Mouse (Mus musculus) splenic B cell, adult 2 months (primary cell): Measurements from ENCODE around the gene Zranb3.

ENCODE experiments used
- DNase-seq: peaks from one replicate; pipeline ENCODE4 v3.0.0-alpha.2; 2011; ENCODE audit warnings: low read depth, low spot score
- H3K27me3 ChIP-seq: 2 replicates; pipeline ENCODE4 v1.6.1; 2012; ENCODE audit warnings: mild to moderate bottlenecking, low read length, moderate library complexity, mixed read lengths; ENCODE audit not compliant: control insufficient read depth, poor library complexity, insufficient read depth, severe bottlenecking
- H3K36me3 ChIP-seq: 2 replicates; pipeline ENCODE4 v1.6.1; 2012; ENCODE audit warnings: mild to moderate bottlenecking, low read length, moderate library complexity, mixed read lengths; ENCODE audit not compliant: control insufficient read depth, poor library complexity, insufficient read depth, severe bottlenecking

Zranb3 gene

DNA sequence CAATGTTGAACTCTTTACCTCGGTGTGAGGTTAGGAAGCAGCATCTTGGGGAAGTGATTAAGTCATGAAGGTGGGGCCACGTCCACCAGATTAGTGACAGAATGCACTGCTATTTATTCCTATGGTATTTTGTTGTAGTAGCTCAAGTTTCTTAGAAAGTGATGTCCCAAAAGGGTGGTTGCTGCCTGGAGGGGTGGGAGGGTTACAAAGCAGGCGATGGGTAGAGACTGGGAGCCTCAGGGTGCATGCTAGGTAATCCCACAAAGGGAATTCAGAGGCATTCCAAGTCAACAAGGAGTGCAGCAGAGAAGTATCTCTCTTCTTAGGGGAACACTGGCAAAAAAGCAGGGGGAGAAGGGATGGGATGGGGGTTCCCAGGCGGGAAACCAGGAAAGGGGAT, 113.5 kb downstream of the Zranb3 start:
- DNase-seq, result no peak
- H3K27me3 ChIP-seq, result no peaks in the 10 kb centered on the region

DNA sequence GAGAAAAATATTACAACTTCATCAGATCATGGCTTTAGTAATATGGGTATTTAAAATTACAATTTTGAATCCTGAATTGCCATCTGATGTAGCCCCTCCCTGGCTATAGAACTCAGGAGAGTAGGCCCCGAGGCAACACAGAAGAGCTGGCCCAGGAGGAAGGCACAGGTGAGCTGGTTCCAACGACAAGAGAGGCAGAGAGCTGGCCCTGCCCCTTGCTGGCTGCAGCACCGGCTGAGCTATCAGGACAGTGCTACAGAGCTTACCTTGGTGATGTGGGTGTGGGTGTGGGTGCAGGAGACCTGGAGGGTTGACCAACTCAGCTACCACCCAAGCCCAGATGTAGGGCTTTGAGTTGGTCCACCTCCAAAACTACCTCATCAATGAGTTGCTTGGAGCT, 114.6 kb downstream of the Zranb3 start:
- Histone ChIP-seq H3K36me3 (no peaks in the 10 kb centered on the region), H3K27me3 (no peaks in the 10 kb centered on the region)
- no peak for DNase-seq

More for the DNA sequence above, 113.5 kb downstream of the Zranb3 start:
- no peaks in the 10 kb centered on the region for H3K36me3 ChIP-seq

DNA sequence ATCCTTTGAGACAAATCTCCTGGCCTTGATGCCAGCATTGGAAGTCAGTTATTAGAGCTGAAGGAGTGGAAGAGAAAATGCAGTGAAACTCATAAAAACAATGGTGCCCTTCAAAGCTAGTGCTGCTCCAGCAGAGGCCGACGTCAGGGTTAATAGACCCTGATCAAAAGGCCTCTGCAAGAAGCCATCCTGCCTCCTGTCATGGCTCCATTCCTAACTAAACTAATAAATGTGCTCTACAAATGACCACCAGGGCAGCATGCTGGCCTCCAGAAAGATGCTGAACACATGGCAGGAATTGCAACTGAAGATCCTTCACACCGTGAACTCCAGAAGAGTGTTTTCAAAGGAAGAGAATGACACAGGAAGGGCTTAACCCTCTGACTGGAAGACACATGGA, 117.5 kb downstream of the Zranb3 start:
- DNase-seq, result no peak
- Histone ChIP-seq H3K27me3 (no peaks in the 10 kb centered on the region), H3K36me3 (no peaks in the 10 kb centered on the region)

- no peaks in the 10 kb centered on the region for H3K36me3 ChIP-seq
These were observed 119.4 kb downstream of the Zranb3 start for GRCm38 (mm10) chr1:127983274-127983993.

DNA sequence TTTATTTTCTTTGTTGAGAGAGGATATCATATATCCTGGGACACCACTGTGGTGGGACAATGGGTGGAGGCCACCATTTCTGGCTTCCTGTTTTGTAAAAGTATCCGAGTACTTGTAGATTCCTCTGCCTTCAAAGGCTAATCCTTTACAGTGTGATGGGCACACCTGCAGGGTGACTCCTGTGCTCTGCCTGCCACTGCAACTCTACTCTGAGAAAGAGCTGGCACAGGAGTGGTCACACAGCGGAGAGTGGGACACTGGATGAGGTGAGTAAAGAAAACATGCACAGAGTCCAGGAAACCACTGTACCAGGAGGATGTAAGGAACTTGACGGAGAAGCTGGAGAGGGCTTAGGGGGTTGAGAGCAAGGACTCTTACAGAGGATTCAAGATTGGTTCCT, 120.6 kb downstream of the Zranb3 start:
- no peaks in the 10 kb centered on the region for H3K36me3 ChIP-seq
- DNase-seq, result no peak
- H3K27me3 ChIP-seq, result no peaks in the 10 kb centered on the region

More at GRCm38 (mm10) chr1:127983274-127983993, 119.4 kb downstream of the Zranb3 start:
- no peak for DNase-seq
- H3K27me3 ChIP-seq, result no peaks in the 10 kb centered on the region

DNA sequence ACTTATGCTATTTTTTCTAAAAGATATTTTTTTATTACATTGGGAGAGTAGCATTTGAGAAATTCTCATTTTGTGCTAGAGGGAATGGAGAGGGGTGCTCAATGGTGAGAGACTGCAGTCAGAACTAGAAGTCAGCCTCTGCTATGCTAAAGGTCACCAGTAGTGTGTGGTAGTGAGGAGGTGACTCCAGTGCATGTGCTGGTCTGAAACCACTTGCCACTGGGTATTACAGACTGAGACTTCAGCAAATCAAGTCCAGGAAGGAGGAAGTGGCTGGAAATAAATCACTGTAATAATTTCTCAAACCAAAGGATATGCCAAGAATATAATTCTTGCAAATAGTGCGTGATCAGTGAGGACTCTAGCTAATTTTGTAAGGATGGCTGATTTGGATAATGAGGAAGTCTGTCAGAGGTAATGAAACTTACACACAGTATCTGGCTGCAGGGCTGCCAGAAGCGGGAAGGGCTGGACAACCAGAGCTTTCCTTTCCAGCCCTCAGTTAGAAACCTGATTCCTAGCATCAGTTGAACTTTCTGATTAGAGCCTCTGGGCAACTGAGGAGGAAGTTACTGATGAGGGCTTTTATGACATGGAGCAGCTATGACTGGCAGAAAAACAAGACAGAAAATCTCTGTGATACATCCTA, 121.8 kb downstream of the Zranb3 start:
- DNase-seq, result peak; percentile 11
- Histone ChIP-seq H3K27me3 (no peaks in the 10 kb centered on the region), H3K36me3 (no peaks in the 10 kb centered on the region)

- no peaks in the 10 kb centered on the region for H3K27me3 ChIP-seq
- DNase-seq, result no peak
- H3K36me3 ChIP-seq, result no peaks in the 10 kb centered on the region
These were observed 124.7 kb downstream of the Zranb3 start for GRCm38 (mm10) chr1:127978125-127978524.

DNA sequence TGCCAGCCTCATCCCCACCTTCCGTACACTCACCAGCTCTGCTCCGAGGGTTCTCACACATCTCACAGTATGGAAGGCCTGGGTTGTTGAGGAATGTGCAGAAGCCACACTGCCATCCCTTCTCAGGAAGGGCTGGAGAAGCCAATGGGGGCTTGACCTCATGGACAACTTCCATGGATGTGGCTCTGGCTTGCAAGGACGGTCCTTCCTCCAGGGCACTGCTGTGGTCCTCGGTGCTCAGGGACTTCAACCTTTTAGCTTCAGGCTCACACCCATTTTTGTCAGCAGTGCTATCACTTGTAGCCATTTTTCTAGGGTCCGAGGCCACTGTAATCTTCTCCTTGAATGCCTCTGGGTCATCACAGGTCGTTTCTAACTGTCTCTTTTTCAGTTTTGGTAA, 126.7 kb downstream of the Zranb3 start:
- no peaks in the 10 kb centered on the region for H3K36me3 ChIP-seq
- no peaks in the 10 kb centered on the region for H3K27me3 ChIP-seq
- DNase-seq, result no peak

GRCm38 (mm10) chr1:127975676-127976075, 127.2 kb downstream of the Zranb3 start:
- Histone ChIP-seq H3K27me3 (no peaks in the 10 kb centered on the region), H3K36me3 (no peaks in the 10 kb centered on the region)
- DNase-seq, result peak; percentile 35

GRCm38 (mm10) chr1:127974082-127974481, 128.8 kb downstream of the Zranb3 start:
- H3K36me3 ChIP-seq, result no peaks in the 10 kb centered on the region

GRCm38 (mm10) chr1:127970870-127971269, 132.0 kb downstream of the Zranb3 start:
- H3K27me3 ChIP-seq, result no peaks in the 10 kb centered on the region
- DNase-seq, result no peak
- H3K36me3 ChIP-seq, result no peaks in the 10 kb centered on the region

More at GRCm38 (mm10) chr1:127974082-127974481, 128.8 kb downstream of the Zranb3 start:
- H3K27me3 ChIP-seq, result no peaks in the 10 kb centered on the region
- no peak for DNase-seq

DNA sequence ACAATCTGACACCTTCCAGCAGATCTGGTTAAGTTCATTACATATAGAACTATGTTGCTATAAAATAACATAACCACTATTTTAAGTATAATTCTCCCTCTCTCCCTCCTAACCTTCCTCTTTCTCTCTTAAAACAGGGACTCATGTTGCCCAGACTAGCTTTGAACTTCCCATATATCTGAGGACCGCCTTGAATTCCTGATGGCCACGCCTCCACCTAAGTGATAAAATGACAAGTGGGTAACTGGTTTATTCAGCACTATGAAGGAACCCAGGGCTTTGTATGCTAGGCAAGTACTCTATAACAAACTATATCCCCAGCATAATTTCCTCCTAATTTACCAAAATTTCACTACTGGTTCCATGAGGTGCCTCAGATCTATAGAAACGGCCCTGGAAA, 139.5 kb downstream of the Zranb3 start:
- Histone ChIP-seq H3K27me3 (no peaks in the 10 kb centered on the region), H3K36me3 (no peaks in the 10 kb centered on the region)
- no peak for DNase-seq

GRCm38 (mm10) chr1:127961140-127961539, 141.7 kb downstream of the Zranb3 start:
- Histone ChIP-seq H3K36me3 (no peaks in the 10 kb centered on the region), H3K27me3 (no peaks in the 10 kb centered on the region)
- DNase-seq, result no peak

DNA sequence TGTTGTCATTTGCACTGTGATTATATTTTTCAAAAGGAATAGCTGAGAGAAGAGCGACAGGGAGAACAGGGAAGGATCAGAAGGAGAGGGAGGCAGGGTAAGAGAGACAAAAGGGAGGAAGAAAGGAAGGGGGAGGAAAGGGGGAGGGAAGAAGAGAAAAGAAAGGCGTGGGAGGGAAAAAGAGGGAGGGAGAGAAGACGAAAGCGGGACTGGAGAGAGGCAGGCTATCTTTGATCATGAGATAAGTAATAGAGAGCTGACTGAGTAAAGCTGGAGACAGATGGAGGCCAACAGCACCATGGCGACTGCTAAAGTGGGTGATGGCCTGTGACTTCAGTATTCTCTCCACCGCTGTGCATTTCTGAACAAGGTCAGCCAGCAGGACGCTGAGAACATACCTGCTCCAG, 143.5 kb downstream of the Zranb3 start:
- Histone ChIP-seq H3K36me3 (no peaks in the 10 kb centered on the region), H3K27me3 (no peaks in the 10 kb centered on the region)
- DNase-seq, result no peak

DNA sequence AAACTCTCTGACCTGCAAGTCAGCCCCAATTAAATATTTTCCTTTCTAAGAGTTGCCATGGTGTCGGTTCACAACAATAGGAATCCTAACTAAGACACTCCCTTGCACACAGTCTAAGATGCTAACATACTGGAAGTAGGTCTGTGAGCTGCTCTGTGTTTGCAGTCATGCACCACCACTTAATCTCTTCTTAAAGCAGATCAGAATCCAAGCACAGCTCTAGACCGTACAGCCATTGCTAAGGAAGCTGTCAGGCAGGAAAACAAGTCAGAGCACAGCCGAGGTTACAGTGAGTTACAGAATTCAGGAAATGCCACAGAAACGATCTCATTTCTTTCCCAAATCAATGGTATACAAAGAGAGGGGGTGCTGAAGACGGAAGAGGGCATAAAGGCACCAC, 144.0 kb downstream of the Zranb3 start:
- Histone ChIP-seq H3K36me3 (no peaks in the 10 kb centered on the region), H3K27me3 (no peaks in the 10 kb centered on the region)
- DNase-seq, result no peak
